Mouse (Mus musculus): ENCODE results near the gene Slc9a9. TPM values are rescaled to one million over a fixed set of nuclear protein-coding genes. Genes with fewer than 3 reads are reported as not detected.

The Slc9a9 gene
- polyA plus RNA-seq, 1 experiment from 2014 or later = 4.4 TPM

DNA sequence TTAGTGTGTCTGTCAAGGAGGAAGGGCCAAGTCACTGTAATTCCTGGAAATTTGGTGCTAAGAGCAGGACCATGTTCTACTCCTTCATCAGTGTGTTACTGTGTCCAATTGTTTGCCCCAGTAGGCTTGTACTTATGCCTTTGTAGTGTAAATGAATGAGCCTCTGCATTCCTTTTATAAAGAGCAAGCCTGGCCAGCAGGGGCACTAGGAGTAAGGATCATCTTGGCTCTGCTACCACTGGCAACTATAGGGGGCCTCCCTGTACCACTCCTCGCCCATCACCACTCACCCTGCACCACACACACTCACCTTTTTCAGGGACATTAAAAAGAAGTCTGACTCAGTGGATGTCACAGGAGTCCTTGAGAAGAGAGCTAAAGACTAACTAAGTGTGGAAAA is 306.5 kb downstream of the Slc9a9 start:
- Histone ChIP-seq H3K4me1 (ENCODE audit: control insufficient read depth, insufficient read depth, low read length) (no peaks in the 10 kb centered on the region), H3K9me3 (ENCODE audit: control insufficient read depth, low read length) (no peaks in the 10 kb centered on the region), H3K36me3 (ENCODE audit: control insufficient read depth, insufficient read depth, low read length) (no peaks in the 10 kb centered on the region), H3K4me2 (replicated peaks; ENCODE audit: low read depth, low read length) (no peak overlapping the region), H3K4me3 (ENCODE audit: low read length) (no peak overlapping the region), H3K27me3 (ENCODE audit: control insufficient read depth, insufficient read depth, low read length) (no peaks in the 10 kb centered on the region), H3K27ac (ENCODE audit: low read depth, low read length) (no peak overlapping the region), H3K9ac (ENCODE audit: low read depth, low read length) (no peak overlapping the region)
- no peak for ATAC-seq (ENCODE audit: low FRiP score, low TSS enrichment)
- 88% methylated on average over 1 of the region's 1 CpGs for WGBS

GRCm38 (mm10) chr9:94993575-94993974 is 323.9 kb downstream of the Slc9a9 start:
- H3K36me3 ChIP-seq (ENCODE audit: control insufficient read depth, insufficient read depth, low read length) = no peaks in the 10 kb centered on the region
- H3K9ac ChIP-seq (ENCODE audit: low read depth, low read length) = no peak overlapping the region
- no peak overlapping the region for H3K4me3 ChIP-seq (ENCODE audit: low read length)
- no peaks in the 10 kb centered on the region for H3K27me3 ChIP-seq (ENCODE audit: control insufficient read depth, insufficient read depth, low read length)
- H3K27ac ChIP-seq (ENCODE audit: low read depth, low read length) = no peak overlapping the region
- 95% methylated on average over 4 of the region's 4 CpGs for WGBS
- H3K4me1 ChIP-seq (ENCODE audit: control insufficient read depth, insufficient read depth, low read length) = no peaks in the 10 kb centered on the region
- no peaks in the 10 kb centered on the region for H3K9me3 ChIP-seq (ENCODE audit: control insufficient read depth, low read length)
- no peak for ATAC-seq (ENCODE audit: low FRiP score, low TSS enrichment)
- H3K4me2 ChIP-seq (replicated peaks; ENCODE audit: low read depth, low read length) = no peak overlapping the region

GRCm38 (mm10) chr9:95020136-95020706 is 350.5 kb downstream of the Slc9a9 start:
- Histone ChIP-seq H3K36me3 (ENCODE audit: control insufficient read depth, insufficient read depth, low read length) (no peaks in the 10 kb centered on the region), H3K4me3 (ENCODE audit: low read length) (no peak overlapping the region), H3K9me3 (ENCODE audit: control insufficient read depth, low read length) (no peaks in the 10 kb centered on the region), H3K9ac (ENCODE audit: low read depth, low read length) (no peak overlapping the region), H3K4me1 (ENCODE audit: control insufficient read depth, insufficient read depth, low read length) (no peaks in the 10 kb centered on the region), H3K27ac (ENCODE audit: low read depth, low read length) (no peak overlapping the region), H3K4me2 (replicated peaks; ENCODE audit: low read depth, low read length) (no peak overlapping the region), H3K27me3 (ENCODE audit: control insufficient read depth, insufficient read depth, low read length) (no peaks in the 10 kb centered on the region)
- no peak for ATAC-seq (ENCODE audit: low FRiP score, low TSS enrichment)
- WGBS = 92% methylated on average over 12 of the region's 12 CpGs

GRCm38 (mm10) chr9:95034140-95034970 is 364.6 kb downstream of the Slc9a9 start:
- H3K4me2 ChIP-seq (replicated peaks; ENCODE audit: low read depth, low read length) = no peak overlapping the region
- peak; percentile 90 for ATAC-seq (ENCODE audit: low FRiP score, low TSS enrichment)
- 25% methylated on average over 3 of the region's 3 CpGs for WGBS
- no peaks in the 10 kb centered on the region for H3K9me3 ChIP-seq (ENCODE audit: control insufficient read depth, low read length)
- no peaks in the 10 kb centered on the region for H3K4me1 ChIP-seq (ENCODE audit: control insufficient read depth, insufficient read depth, low read length)
- H3K9ac ChIP-seq (ENCODE audit: low read depth, low read length) = no peak overlapping the region
- H3K27me3 ChIP-seq (ENCODE audit: control insufficient read depth, insufficient read depth, low read length) = no peaks in the 10 kb centered on the region
- H3K27ac ChIP-seq (ENCODE audit: low read depth, low read length) = no peak overlapping the region
- no peaks in the 10 kb centered on the region for H3K36me3 ChIP-seq (ENCODE audit: control insufficient read depth, insufficient read depth, low read length)
- no peak overlapping the region for H3K4me3 ChIP-seq (ENCODE audit: low read length)

GRCm38 (mm10) chr9:95036209-95036608 is 366.5 kb downstream of the Slc9a9 start:
- Histone ChIP-seq H3K4me1 (ENCODE audit: control insufficient read depth, insufficient read depth, low read length) (no peaks in the 10 kb centered on the region), H3K27me3 (ENCODE audit: control insufficient read depth, insufficient read depth, low read length) (no peaks in the 10 kb centered on the region), H3K27ac (ENCODE audit: low read depth, low read length) (no peak overlapping the region), H3K9me3 (ENCODE audit: control insufficient read depth, low read length) (no peaks in the 10 kb centered on the region), H3K9ac (ENCODE audit: low read depth, low read length) (no peak overlapping the region), H3K4me3 (ENCODE audit: low read length) (no peak overlapping the region), H3K4me2 (replicated peaks; ENCODE audit: low read depth, low read length) (no peak overlapping the region), H3K36me3 (ENCODE audit: control insufficient read depth, insufficient read depth, low read length) (no peaks in the 10 kb centered on the region)
- ATAC-seq (ENCODE audit: low FRiP score, low TSS enrichment) = no peak

DNA sequence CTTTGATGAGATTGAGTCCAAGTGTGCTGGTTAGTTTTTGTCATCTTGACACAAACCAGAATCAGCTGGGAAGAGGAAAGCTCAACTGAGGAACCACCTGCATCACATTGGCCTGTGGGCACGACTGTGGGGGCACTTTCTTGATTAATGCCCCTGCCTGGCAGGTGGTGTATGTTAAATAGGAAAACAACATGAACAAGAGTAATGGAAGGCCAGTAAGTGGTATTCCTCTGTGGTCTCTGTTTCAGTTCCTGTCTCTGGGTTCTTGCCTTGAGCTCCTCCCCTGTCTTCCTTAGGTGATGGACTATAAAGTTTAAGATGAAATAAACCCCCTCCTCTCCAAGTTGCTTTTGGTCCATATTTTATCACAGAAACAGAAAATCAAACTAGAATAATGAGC is 372.7 kb downstream of the Slc9a9 start:
- WGBS = 43% methylated on average over 1 of the region's 1 CpGs

GRCm38 (mm10) chr9:95052160-95052559 is 382.5 kb downstream of the Slc9a9 start:
- no peak overlapping the region for H3K9ac ChIP-seq (ENCODE audit: low read depth, low read length)
- no peaks in the 10 kb centered on the region for H3K27me3 ChIP-seq (ENCODE audit: control insufficient read depth, insufficient read depth, low read length)
- no peak overlapping the region for H3K4me2 ChIP-seq (replicated peaks; ENCODE audit: low read depth, low read length)
- H3K27ac ChIP-seq (ENCODE audit: low read depth, low read length) = no peak overlapping the region
- no peaks in the 10 kb centered on the region for H3K36me3 ChIP-seq (ENCODE audit: control insufficient read depth, insufficient read depth, low read length)
- no peak overlapping the region for H3K4me3 ChIP-seq (ENCODE audit: low read length)
- no peaks in the 10 kb centered on the region for H3K4me1 ChIP-seq (ENCODE audit: control insufficient read depth, insufficient read depth, low read length)
- 24% methylated on average over 9 of the region's 9 CpGs for WGBS
- peak; percentile 81 for ATAC-seq (ENCODE audit: low FRiP score, low TSS enrichment)
- no peaks in the 10 kb centered on the region for H3K9me3 ChIP-seq (ENCODE audit: control insufficient read depth, low read length)

More for the DNA sequence above, 372.7 kb downstream of the Slc9a9 start:
- no peaks in the 10 kb centered on the region for H3K27me3 ChIP-seq (ENCODE audit: control insufficient read depth, insufficient read depth, low read length)
- no peaks in the 10 kb centered on the region for H3K36me3 ChIP-seq (ENCODE audit: control insufficient read depth, insufficient read depth, low read length)
- no peaks in the 10 kb centered on the region for H3K4me1 ChIP-seq (ENCODE audit: control insufficient read depth, insufficient read depth, low read length)
- H3K27ac ChIP-seq (ENCODE audit: low read depth, low read length) = no peak overlapping the region
- no peak for ATAC-seq (ENCODE audit: low FRiP score, low TSS enrichment)
- H3K4me2 ChIP-seq (replicated peaks; ENCODE audit: low read depth, low read length) = no peak overlapping the region
- no peak overlapping the region for H3K4me3 ChIP-seq (ENCODE audit: low read length)
- H3K9me3 ChIP-seq (ENCODE audit: control insufficient read depth, low read length) = no peaks in the 10 kb centered on the region
- H3K9ac ChIP-seq (ENCODE audit: low read depth, low read length) = no peak overlapping the region

DNA sequence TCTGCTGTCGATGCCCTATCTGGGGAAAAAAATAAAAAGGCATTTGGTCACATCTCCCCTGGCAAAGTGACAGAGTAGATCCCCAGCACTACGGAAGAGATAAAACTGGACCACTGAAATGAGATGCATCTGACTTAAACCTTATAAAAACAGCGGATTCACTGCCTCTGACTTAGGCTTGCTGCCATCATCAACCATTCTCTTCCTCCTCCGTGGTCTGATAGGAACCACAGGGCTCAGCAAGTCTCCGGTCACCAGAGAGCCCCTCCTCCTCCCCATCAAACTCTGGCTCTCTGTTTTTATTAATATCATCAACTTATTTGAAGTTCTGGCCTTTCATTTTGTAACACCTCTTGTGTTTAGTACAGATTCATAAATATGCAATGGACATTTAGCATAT is 383.5 kb downstream of the Slc9a9 start:
- H3K9me3 ChIP-seq (ENCODE audit: control insufficient read depth, low read length) = no peaks in the 10 kb centered on the region
- H3K4me3 ChIP-seq (ENCODE audit: low read length) = no peak overlapping the region
- no peak for ATAC-seq (ENCODE audit: low FRiP score, low TSS enrichment)
- H3K9ac ChIP-seq (ENCODE audit: low read depth, low read length) = no peak overlapping the region
- H3K27me3 ChIP-seq (ENCODE audit: control insufficient read depth, insufficient read depth, low read length) = no peaks in the 10 kb centered on the region
- no peaks in the 10 kb centered on the region for H3K4me1 ChIP-seq (ENCODE audit: control insufficient read depth, insufficient read depth, low read length)
- H3K27ac ChIP-seq (ENCODE audit: low read depth, low read length) = no peak overlapping the region
- H3K4me2 ChIP-seq (replicated peaks; ENCODE audit: low read depth, low read length) = no peak overlapping the region
- H3K36me3 ChIP-seq (ENCODE audit: control insufficient read depth, insufficient read depth, low read length) = no peaks in the 10 kb centered on the region
- 73% methylated on average over 5 of the region's 5 CpGs for WGBS

- H3K27ac ChIP-seq (ENCODE audit: low read depth, low read length) = no peak overlapping the region
- ATAC-seq (ENCODE audit: low FRiP score, low TSS enrichment) = no peak
- 85% methylated on average over 4 of the region's 4 CpGs for WGBS
- H3K4me1 ChIP-seq (ENCODE audit: control insufficient read depth, insufficient read depth, low read length) = no peaks in the 10 kb centered on the region
- H3K9ac ChIP-seq (ENCODE audit: low read depth, low read length) = no peak overlapping the region
- H3K4me3 ChIP-seq (ENCODE audit: low read length) = no peak overlapping the region
- no peaks in the 10 kb centered on the region for H3K9me3 ChIP-seq (ENCODE audit: control insufficient read depth, low read length)
- H3K27me3 ChIP-seq (ENCODE audit: control insufficient read depth, insufficient read depth, low read length) = no peaks in the 10 kb centered on the region
- H3K4me2 ChIP-seq (replicated peaks; ENCODE audit: low read depth, low read length) = no peak overlapping the region
- no peaks in the 10 kb centered on the region for H3K36me3 ChIP-seq (ENCODE audit: control insufficient read depth, insufficient read depth, low read length)
Measured at GRCm38 (mm10) chr9:95055843-95056242, 386.1 kb downstream of the Slc9a9 start.

All from kidney, embryonic 14.5 days (tissue).